Mouse (Mus musculus) MEL (cell line): ENCODE measurements around the gene Crkl. TPM values are rescaled to one million over a fixed set of nuclear protein-coding genes. Genes with fewer than 3 reads are reported as not detected.

Experiments
- DNase-seq: peaks from one replicate; pipeline ENCODE4 v3.0.0; 2011; ENCODE audit warnings: low read depth, low spot score
- H3K27ac ChIP-seq: 2 replicates; pipeline ENCODE4 v1.5.1; 2012; ENCODE audit warnings: low read depth, mild to moderate bottlenecking, control low read depth, low read length, moderate library complexity; ENCODE audit not compliant: control insufficient read depth
- H3K27me3 ChIP-seq, 2 experiments: fragments of 150-350 bp in 1 of 2; sonication (generic) in 1 of 2; 2 replicates each; pipeline ENCODE4 v1.6.1; 2012; ENCODE audit warnings: low read length in 2 of 2, mild to moderate bottlenecking in 2 of 2, improper control_type of control experiment in 1 of 2, moderate library complexity in 1 of 2; ENCODE audit not compliant: insufficient read depth in 2 of 2, control insufficient read depth in 1 of 2
- H3K36me3 ChIP-seq, 2 experiments: 2 replicates each; pipeline ENCODE4 v1.6.1; 2012 to 2014; ENCODE audit warnings: low read length in 2 of 2, improper control_type of control experiment in 1 of 2, inconsistent platforms in 1 of 2, mild to moderate bottlenecking in 1 of 2; ENCODE audit not compliant: insufficient read depth in 2 of 2, control insufficient read depth in 1 of 2
- H3K4me1 ChIP-seq, 2 experiments: fragments of 150-350 bp in 1 of 2; sonication (generic) in 1 of 2; 2 replicates each; pipeline ENCODE4 v1.6.1; 2012; ENCODE audit warnings: low read length in 2 of 2, improper control_type of control experiment in 1 of 2, mild to moderate bottlenecking in 1 of 2; ENCODE audit not compliant: insufficient read depth in 2 of 2, control insufficient read depth in 1 of 2
- H3K4me3 ChIP-seq, 2 experiments: fragments of 150-350 bp in 1 of 2; sonication (generic) in 1 of 2; 2 replicates each; pipeline ENCODE4 v1.5.1; 2012; ENCODE audit warnings: low read depth in 2 of 2, low read length in 2 of 2, mild to moderate bottlenecking in 2 of 2, moderate library complexity in 2 of 2, control low read depth in 1 of 2, improper control_type of control experiment in 1 of 2; ENCODE audit not compliant: control insufficient read depth in 1 of 2, insufficient read depth in 1 of 2
- H3K79me2 ChIP-seq: 2 replicates; pipeline ENCODE4 v1.6.1; 2012; ENCODE audit warnings: mild to moderate bottlenecking, low read length, moderate library complexity; ENCODE audit not compliant: control insufficient read depth, poor library complexity, insufficient read depth
- H3K9ac ChIP-seq: 2 replicates; pipeline ENCODE4 v1.6.1; 2012; ENCODE audit warnings: low read depth, mild to moderate bottlenecking, control low read depth, low read length, moderate library complexity; ENCODE audit not compliant: control insufficient read depth, poor library complexity, severe bottlenecking
- H3K9me3 ChIP-seq: fragments of 150-350 bp; sonication (generic); replicated peaks from 2 replicates; pipeline ENCODE4 v1.6.1; 2012; ENCODE audit warnings: mild to moderate bottlenecking, low read length, improper control_type of control experiment, moderate library complexity; ENCODE audit not compliant: insufficient read depth
- BHLHE40 ChIP-seq: IDR thresholded peaks from 2 replicates; pipeline ENCODE4 v1.6.1; 2012; ENCODE audit warnings: low read depth, mild to moderate bottlenecking, inconsistent platforms, low read length, improper control_type of control experiment, borderline replicate concordance
- CHD1 ChIP-seq: IDR thresholded peaks from 2 replicates; pipeline ENCODE4 v1.6.1; 2012; ENCODE audit warnings: low read depth, mild to moderate bottlenecking, inconsistent platforms, low read length, improper control_type of control experiment
- CHD2 ChIP-seq: IDR thresholded peaks from 2 replicates; pipeline ENCODE4 v1.6.1; 2011; ENCODE audit warnings: low read length, improper control_type of control experiment
- CTCF ChIP-seq, 3 experiments: IDR thresholded peaks in 2 of 3; conservative IDR thresholded peaks in 1 of 3; 2 replicates each; pipeline ENCODE4 v1.5.1; 2011 to 2012; ENCODE audit warnings: low read length in 3 of 3, low read depth in 2 of 3, mild to moderate bottlenecking in 2 of 3, improper control_type of control experiment in 1 of 3, inconsistent platforms in 1 of 3, mixed read lengths in 1 of 3, moderate library complexity in 1 of 3; ENCODE audit not compliant: control insufficient read depth in 1 of 3, insufficient read depth in 1 of 3, poor library complexity in 1 of 3, severe bottlenecking in 1 of 3
- JUND ChIP-seq: IDR thresholded peaks from 2 replicates; pipeline ENCODE4 v1.6.1; 2011; ENCODE audit warnings: low read depth, mild to moderate bottlenecking, improper control_type of control experiment, low read length
- MAFK ChIP-seq: IDR thresholded peaks from 2 replicates; pipeline ENCODE4 v1.6.1; 2011; ENCODE audit warnings: low read depth, mild to moderate bottlenecking, low read length, improper control_type of control experiment, borderline replicate concordance
- MAZ ChIP-seq: IDR thresholded peaks from 2 replicates; pipeline ENCODE4 v1.6.1; 2012; ENCODE audit warnings: low read depth, mild to moderate bottlenecking, inconsistent platforms, low read length, improper control_type of control experiment
- NRF1 ChIP-seq: IDR thresholded peaks from 2 replicates; pipeline ENCODE4 v1.6.1; 2014; ENCODE audit warnings: low read depth, mild to moderate bottlenecking, inconsistent platforms, low read length, improper control_type of control experiment, moderate library complexity; ENCODE audit not compliant: poor library complexity, insufficient read depth, severe bottlenecking
- POLR2A ChIP-seq, 2 experiments: IDR thresholded peaks; 2 replicates each; pipeline ENCODE4 v1.6.1; 2011 to 2012; ENCODE audit warnings: low read length in 2 of 2, mild to moderate bottlenecking in 2 of 2, control low read depth in 1 of 2, improper control_type of control experiment in 1 of 2, low read depth in 1 of 2, moderate library complexity in 1 of 2; ENCODE audit not compliant: control insufficient read depth in 1 of 2, insufficient read depth in 1 of 2, poor library complexity in 1 of 2
- POLR2AphosphoS2 ChIP-seq: IDR thresholded peaks from 2 replicates; pipeline ENCODE4 v1.6.1; 2011; ENCODE audit warnings: low read length, improper control_type of control experiment
- POLR2AphosphoS5 ChIP-seq: IDR thresholded peaks from 2 replicates; pipeline ENCODE4 v1.6.1; 2012; ENCODE audit warnings: low read depth, borderline replicate concordance, mild to moderate bottlenecking, inconsistent platforms, low read length, moderate library complexity, mixed read lengths
- SIN3A ChIP-seq: IDR thresholded peaks from 2 replicates; pipeline ENCODE4 v1.6.1; 2012; ENCODE audit warnings: low read length, improper control_type of control experiment, inconsistent platforms
- SMC3 ChIP-seq: IDR thresholded peaks from 2 replicates; pipeline ENCODE4 v1.6.1; 2011; ENCODE audit warnings: low read depth, low read length, improper control_type of control experiment
- TCF12 ChIP-seq: IDR thresholded peaks from 2 replicates; pipeline ENCODE4 v1.6.1; 2014; ENCODE audit warnings: low read depth, mild to moderate bottlenecking, inconsistent platforms, low read length, improper control_type of control experiment, moderate library complexity
- USF2 ChIP-seq, 2 experiments: IDR thresholded peaks; 2 replicates each; pipeline ENCODE4 v1.6.1; 2011 to 2012; ENCODE audit warnings: improper control_type of control experiment in 2 of 2, low read length in 2 of 2, borderline replicate concordance in 1 of 2, inconsistent platforms in 1 of 2, low read depth in 1 of 2, mild to moderate bottlenecking in 1 of 2; ENCODE audit not compliant: insufficient read depth in 1 of 2
- ZNF384 ChIP-seq: IDR thresholded peaks from 2 replicates; pipeline ENCODE4 v1.6.1; 2012; ENCODE audit warnings: low read depth, mild to moderate bottlenecking, inconsistent platforms, low read length, improper control_type of control experiment
- polyA plus RNA-seq, 2 experiments: library from polyadenylated mRNA; stranded (reverse) in 1 of 2; unstranded in 1 of 2; fragments of >175 nt in 1 of 2; fragments of >200 nt in 1 of 2; gene quantifications; 2 replicates each; pipeline versions ENCODE4 v1.2.1 to v1.2.4; 2012; ENCODE audit warnings: low replicate concordance in 2 of 2, low read depth in 1 of 2; ENCODE audit not compliant: insufficient read length in 2 of 2, insufficient read depth in 1 of 2, missing spikeins in 1 of 2
- total RNA-seq: library from RNA; depleted of rRNA; stranded (reverse); fragments of 300-350 nt; gene quantifications from 2 replicates; pipeline ENCODE4 v1.2.3, GENCODE M21; 2012

Crkl gene
- total and polyA plus RNA-seq, 3 experiments, result 14.9 to 146 (median 34.6) TPM

DNA sequence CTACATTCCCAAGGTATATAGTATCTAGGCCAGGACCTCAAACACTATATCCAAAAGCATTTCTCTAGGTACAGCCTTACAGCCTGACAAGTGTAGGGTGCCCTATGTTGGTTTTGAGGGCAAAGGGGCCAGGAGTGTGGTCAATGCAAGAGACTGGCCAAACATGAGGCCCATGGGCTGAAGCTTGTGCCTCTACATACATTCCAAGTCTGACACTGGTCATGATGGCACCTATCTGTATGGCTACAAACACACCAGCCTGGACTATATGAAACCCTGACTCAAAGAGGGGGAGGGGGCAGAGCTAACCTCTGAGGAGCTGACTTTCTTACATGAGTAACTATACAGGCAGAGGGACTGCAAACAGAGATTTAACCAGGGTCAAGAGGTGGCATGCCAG is 75.8 kb downstream of the Crkl start:
- no peaks in the 10 kb centered on the region for H3K9me3 ChIP-seq
- H3K9ac ChIP-seq, result no peak overlapping the region
- no peaks in the 10 kb centered on the region for H3K27me3 ChIP-seq
- no peak overlapping the region for H3K4me3 ChIP-seq
- no peak for DNase-seq
- peaks cover 0 to 12% of the 10 kb centered on the region in 2 experiments; a peak in 2 of 4 replicates for H3K36me3 ChIP-seq
- H3K27ac ChIP-seq, result no peak overlapping the region
- peaks cover 18% of the 10 kb centered on the region for H3K79me2 ChIP-seq
- TF ChIP-seq ZNF384 (no peak), BHLHE40 (no peak), POLR2AphosphoS2 (0 out of 2 replicates have a peak, but pooled peaks have one; percentile 22), MAZ (no peak)
- peaks cover 0 to 13% of the 10 kb centered on the region in 2 experiments; a peak in 2 of 4 replicates for H3K4me1 ChIP-seq

DNA sequence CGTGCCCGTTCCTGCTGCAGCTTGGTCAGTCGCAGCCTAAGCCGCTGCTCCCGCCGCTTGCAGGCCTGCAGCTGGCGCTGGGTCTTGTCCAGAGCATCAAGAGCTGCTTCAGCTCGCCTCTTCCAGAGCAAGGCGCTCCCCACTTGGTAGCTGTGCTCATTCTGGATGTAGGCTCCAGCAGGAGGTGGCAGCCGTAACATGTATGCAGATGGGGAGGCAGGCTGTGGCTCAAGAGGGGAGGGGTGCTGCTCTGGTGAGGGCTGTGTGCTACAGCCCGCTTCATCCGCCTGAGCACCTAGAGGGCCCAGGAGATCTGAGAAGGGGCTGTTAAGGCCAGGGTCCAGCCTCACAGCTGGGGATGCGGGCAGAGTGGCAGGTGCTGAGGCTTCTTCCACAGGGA is 76.5 kb downstream of the Crkl start:
- no peaks in the 10 kb centered on the region for H3K27me3 ChIP-seq
- peaks cover 0 to 12% of the 10 kb centered on the region in 2 experiments; a peak in 2 of 4 replicates for H3K36me3 ChIP-seq
- H3K27ac ChIP-seq, result no peak overlapping the region
- no peak overlapping the region for H3K9ac ChIP-seq
- no peak overlapping the region for H3K4me3 ChIP-seq
- H3K79me2 ChIP-seq, result peaks cover 18% of the 10 kb centered on the region
- H3K4me1 ChIP-seq, result peaks cover 0 to 13% of the 10 kb centered on the region in 2 experiments; a peak in 2 of 4 replicates
- no peaks in the 10 kb centered on the region for H3K9me3 ChIP-seq
- TF ChIP-seq MAFK (no peak), NRF1 (no peak), CTCF (IDR thresholded peaks at IDR 0.05 in 2 of 3, conservative IDR thresholded peaks at IDR 0.05 in 1 of 3; ENCODE audit: control insufficient read depth in 1 of 3, insufficient read depth in 1 of 3, low read depth in 2 of 3, low read length in 3 of 3, poor library complexity in 1 of 3, severe bottlenecking in 1 of 3) (no peak), ZNF384 (no peak), SIN3A (no peak), USF2 (IDR thresholded peaks at IDR 0.05; ENCODE audit: borderline replicate concordance in 1 of 2, insufficient read depth in 1 of 2, low read depth in 1 of 2, low read length in 2 of 2) (no peak), TCF12 (no peak), POLR2AphosphoS5 (no peak), CHD1 (no peak), POLR2A (IDR thresholded peaks at IDR 0.05; ENCODE audit: control insufficient read depth in 1 of 2, insufficient read depth in 1 of 2, low read depth in 1 of 2, low read length in 2 of 2, poor library complexity in 1 of 2) (no peak), POLR2AphosphoS2 (no peak), SMC3 (no peak), CHD2 (no peak), JUND (no peak)
- no peak for DNase-seq
